Mouse (Mus musculus) telencephalon, adult 2 months (tissue): ENCODE results near the gene Rptor.

Experiments used
- DNase-seq: peaks from one replicate; pipeline ENCODE4 v3.0.0-alpha.2; 2011; ENCODE audit warnings: low read depth, low spot score

Rptor gene

DNA sequence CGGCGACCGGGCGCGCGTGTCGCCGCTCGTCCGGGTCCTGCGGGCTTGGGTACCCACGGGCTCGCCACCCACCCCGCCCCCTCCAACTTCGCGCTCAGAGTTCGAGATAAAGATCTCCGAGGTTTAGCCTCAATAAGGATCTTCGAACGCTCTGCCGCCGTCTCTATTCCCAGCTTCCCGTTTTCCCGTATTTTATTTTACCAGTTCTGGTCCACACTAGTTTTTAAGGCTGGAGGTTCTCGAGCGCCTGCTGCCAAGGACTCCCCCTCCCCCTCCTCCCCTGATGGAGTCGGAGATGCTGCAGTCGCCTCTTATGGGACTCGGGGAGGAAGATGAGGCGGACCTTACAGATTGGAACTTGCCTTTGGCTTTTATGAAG lies 811 bp downstream of the Rptor start:
- no peak for DNase-seq

DNA sequence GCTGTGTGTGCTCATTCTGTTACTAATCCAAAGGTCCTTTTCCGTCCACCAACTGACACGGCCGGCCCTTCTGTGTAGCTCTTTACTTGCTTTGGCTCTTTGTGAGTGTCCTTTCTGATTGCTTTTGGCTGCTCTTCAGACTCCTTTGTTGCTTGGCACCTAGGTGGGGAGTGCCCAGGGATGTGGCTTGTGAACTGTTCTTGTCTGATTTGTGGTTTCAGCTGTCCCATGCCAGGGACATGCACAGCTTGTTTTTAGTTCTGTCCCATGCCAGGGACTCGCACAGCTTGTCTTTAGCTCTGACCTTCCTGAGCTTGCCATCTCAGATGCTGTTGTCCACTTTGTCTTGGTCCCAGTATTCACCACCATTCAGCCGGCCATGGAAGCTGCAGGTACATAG lies 4.8 kb downstream of the Rptor start:
- DNase-seq = no peak

DNA sequence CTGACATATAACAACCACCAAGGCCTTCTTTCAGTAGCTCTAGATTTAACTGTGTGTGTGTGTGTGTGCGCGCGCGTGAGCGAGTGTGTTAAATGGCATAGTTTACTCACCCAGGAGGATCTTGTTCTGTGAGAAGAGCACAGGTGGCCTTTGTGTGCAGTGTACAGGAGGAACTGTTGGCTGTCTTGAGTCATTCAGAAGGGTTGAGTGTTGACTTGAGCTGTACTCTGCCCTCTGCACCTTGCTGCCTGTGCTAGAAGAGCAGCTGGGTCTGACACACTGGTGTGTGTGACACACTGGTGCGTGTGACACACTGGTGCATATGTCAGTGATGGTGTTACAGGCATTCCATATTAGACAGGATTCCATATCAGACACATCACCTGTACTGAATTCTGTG lies 8.8 kb downstream of the Rptor start:
- no peak for DNase-seq

DNA sequence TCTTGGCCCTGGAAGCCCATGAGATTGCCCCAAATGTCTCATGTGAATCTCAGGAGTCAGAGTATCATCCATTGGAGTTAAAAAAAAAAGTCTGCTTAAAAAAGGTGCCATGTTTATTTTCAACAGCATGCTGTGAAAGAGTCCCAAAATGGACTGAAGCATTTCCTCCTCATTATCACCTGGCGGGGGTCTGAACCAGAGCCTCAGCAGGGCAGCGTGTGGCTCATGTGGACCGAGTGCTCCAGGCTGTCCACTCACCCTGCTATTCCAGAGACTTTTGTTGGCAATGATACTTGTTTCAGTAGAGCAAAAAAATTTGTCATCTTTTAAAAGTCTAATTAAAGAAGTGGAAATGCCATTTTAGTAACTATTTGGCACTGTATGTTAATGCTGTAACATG lies 9.5 kb downstream of the Rptor start:
- no peak for DNase-seq

DNA sequence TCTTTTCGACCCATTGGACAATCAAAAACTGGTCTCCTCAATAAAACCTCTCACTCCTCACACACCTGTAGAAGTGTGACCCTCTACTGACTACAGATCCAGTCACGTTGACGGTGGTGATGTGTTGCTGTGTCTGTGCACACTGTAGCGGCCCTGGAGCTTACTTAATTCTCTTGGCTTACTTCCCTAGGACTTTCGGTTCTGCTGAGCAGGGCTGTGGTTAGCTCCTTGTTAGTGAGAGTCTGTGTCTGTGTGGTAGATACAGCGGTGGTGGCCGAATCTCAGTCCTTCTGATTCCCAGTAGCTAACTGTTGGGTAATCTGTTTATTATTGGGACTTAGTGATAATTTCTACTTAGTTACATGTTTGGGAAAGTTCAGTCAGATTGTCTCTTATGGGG lies 12.4 kb downstream of the Rptor start:
- DNase-seq = no peak

DNA sequence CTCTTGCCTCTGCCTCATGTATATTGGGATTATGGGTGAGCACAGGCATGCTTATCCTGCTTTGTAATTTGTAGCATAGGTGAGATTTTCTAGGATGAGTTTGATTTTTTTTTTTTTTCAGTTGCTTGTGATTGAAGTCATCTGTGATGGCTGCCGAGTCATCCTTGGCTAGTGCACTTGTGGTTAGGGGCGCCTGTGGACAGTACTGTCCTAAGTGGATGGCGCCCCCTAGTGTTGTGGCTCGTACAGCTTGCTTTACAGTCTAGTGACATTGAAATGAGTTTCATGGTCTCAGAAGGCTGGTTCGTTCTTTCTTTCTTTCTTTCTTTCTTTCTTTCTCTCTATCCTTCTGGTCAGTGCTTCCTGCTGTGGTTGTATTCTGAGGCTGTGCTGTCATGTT lies 16.1 kb downstream of the Rptor start:
- DNase-seq = no peak

DNA sequence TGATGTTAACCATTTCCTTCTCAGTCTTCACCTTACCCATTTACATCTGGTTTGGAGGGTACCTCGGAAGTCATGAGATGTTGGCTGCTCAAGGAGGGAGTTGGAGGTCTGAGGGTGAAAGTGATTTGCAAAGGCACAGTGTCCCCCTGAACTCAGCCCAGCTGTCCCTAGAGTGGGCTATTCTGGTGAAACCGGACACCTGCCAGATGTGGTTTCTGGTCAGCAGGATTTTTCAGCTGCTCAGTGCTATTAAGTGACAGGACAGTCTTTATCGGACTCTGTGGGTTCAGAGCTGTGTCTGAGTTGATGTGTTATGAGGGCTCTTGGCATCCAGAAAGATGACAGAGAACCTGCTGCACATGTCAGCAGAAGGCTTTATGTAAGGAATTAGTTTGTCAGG lies 18.6 kb downstream of the Rptor start:
- DNase-seq = no peak

DNA sequence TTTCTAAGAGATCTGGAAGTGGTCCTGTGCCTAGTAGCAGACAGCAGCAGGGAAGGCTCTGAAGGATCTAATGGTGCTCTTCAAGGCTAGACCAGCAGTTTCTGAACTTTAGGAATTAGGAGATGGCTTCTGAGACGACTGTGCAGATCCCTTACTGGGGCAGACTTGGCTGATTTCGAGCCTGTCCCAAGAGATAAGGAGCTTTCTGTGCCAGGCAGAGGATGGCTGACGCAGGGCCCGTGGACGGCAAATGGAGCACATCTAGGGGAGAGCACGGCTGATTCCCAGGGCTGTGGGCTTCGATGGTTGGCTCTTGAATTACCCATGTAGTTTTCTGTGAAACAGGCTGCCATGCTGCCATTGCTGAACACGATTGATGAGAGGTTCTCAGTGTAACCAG lies 21.1 kb downstream of the Rptor start:
- DNase-seq = no peak

DNA sequence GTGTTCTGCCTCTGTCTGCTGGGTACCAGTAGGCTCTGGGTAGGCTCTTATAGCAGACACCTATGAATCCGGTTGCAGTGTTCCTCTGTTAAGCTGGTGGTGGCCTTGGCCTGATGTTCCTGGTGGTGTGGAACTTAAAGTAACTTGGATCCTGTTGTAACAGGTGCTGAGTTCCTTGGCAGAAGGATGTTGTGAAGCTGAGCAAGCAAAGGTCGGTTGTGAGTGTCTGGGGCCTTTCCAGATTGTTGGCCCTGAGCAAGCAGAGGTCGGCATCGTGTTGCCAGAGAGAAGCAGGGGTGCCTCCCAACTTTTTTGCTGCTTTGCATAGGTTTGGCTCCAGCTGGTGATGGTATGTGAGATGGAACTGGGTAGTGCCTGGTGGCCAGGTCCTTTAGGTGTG lies 21.7 kb downstream of the Rptor start:
- no peak for DNase-seq

DNA sequence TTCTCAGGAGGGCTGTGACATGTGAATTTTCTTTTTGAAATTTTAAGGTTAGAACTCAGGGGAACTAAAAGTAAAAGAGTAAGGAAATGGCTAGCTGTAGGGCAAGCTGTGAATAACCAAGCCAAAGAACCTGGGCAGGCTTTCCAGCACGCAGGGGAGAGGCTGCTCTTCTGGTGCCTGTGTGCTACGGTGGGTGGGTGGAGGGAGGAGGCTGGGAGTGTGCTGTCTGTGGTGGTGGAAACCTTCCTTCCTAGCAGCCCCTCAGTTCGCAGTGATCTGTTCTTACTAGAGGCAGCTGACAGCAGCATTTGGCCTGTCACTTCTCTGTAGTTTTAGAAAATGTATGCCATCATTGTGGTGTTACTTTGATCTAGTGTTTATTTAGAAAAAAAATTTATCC lies 22.2 kb downstream of the Rptor start:
- DNase-seq = no peak

DNA sequence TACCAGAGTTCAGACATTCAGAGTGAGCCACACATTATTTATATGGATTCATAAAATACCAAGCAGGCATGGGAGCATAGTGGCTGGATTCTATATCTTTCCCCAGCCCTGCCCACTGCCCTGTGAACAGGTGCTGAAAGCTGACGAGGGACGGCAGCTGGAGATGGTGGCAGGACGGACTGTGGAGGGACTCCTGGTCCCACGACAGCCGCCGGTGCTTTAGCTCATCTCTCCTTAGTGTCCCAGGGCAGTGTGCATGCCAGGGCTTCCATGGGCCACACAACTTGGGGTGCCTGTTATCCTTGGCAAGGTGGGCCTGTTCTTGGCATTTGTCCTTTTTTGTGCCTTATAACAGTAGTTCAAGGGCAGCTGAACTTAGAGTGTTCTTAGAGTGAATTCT lies 22.8 kb downstream of the Rptor start:
- DNase-seq = no peak

DNA sequence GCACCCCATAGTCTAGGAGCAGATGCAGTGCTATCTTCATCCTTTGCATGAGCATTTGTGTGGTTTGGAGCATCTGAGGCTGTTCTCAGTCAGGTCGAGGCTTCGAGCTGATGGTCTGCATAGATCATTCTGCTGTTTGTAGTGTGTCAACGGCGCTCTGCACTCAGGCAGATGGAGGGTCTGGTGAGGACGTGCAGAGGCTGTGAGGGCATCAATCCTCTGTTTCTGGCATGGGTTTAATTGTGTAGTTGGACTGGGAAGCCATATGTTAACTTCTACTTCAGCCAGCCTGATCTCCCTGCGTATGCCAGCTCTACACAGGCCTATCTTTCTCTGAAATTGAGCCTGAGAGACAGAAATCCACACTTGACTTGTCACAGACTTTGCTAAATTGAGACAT lies 23.2 kb downstream of the Rptor start:
- no peak for DNase-seq

DNA sequence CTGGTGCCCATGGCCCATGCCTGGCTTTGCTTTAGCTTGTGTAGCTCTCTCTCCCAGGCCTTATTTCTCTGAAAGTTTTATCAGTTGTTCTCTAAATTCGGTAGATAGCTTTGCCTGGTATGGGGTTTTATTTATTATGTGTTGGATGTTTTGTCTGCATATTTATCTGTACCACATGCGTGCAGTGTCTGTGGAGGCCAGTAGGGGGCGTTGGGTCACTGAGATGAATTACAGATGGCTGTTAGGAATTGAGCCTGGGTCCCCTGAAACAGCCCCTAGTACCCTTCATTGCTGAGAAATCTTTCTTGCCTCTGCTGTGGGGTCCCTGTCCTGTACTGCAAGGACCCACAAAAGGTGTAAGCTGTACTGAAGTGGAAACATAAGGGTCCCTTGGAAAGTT lies 24.5 kb downstream of the Rptor start:
- no peak for DNase-seq

DNA sequence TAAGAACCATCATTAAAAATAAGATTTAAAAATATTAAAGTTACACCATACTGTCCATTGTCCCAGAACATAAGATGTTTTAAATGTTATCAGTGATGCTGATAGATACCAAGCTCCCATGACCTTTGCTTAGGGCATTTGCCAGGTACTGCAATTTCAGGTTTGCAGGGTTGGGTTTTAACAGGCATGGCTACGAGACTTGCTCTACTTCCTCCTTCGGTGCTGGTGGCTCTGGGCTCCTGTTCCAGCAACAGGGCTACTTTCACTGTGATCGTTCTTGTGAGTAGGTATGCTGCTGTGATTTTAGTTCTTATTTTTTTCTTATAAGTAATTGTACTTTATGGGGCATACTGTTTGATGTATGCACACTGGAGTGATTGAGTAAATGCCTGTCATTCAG lies 26.4 kb downstream of the Rptor start:
- DNase-seq = no peak

DNA sequence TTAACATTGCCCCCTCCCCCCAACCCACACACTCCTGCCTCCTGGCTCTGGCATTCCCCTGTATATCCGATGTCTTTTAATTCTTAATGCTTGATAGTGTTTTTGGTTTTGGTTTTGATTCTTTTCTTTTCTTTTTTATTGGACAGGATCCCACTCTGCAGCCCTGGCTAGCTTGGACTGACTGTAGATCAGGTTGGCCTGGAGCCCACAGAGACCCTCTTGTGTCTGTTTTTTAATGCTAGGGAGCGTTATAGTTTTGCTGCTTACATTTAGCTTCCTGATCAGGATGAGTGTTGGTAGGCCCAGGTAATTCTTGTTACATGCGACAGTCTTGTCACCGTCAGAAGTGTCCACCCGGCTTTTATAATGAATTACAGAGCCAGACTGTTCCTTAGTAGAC lies 27.6 kb downstream of the Rptor start:
- DNase-seq = no peak

DNA sequence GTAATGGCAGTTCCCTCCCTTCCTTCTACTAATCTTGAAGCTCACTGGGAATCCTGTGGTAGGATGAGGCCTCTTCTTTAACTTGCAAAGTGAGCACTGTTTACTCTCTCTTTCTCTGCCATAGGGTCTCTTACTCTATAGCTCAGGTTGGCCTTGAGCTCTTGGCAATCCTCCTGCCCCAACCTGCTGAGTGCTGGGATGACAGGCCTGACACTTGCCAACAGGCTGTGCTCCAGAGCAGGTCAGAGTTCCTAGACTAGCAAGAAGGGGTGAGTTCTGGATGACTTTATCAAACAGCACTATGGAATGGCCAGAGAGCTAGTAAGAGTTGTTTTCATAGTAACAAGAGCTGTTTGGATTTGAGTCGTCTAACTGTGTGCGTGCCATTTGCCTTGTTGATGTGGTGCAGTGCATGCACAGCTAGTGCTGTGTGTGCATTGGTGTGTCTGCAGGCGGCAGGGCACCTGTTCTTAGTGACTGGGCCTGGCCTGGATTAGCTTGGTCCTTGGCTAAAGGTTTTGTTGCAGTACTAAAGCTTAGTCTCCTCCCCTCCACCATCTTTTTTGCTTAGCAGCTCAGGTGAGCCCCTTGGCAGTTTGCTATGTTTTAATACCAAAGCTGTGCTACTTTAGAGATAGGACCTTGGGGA lies 28.6 kb downstream of the Rptor start:
- no peak for DNase-seq

DNA sequence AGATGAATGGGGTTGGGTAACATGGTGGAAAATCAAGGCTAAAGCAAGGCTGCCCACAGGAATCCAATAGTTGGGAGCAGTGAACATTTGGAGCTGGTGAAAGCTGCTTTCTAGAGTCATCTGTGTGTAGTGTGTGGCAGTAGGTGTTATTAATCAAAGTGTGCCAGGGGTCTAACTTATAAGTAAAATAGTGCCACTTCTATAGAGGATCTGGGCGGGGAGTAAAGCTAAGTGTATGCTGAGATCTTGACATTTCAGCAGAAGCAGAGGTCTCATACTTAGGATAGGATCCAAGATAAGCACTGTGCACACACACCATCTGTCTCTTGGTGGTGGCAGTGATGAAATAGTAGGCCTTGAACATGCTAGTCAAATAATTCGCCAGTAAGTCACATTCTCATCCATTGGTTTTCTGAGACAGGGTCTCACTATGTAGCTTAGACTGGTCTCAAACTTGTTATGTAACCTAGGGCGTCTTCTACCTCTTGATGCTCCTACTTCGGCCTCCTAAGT lies 33.7 kb downstream of the Rptor start:
- DNase-seq = no peak

DNA sequence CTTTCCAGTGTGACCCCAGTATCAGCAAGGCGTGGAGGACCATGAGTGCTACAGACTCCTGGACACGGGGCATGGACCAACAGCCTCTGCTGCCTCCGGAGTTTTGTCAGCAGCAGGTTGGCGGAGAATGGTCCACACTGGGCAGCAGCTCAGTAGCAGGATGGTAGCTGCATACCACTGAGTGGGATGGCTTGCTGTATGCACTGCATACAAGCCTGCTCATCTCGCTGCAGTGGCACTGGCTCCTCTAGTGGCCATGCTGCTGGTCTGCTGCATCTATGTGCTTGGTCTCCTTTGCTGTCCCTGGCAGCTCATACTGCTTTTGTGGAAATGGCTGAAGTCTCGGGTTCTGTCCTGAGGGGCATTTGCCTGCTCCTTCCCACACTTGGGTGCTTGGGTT lies 34.8 kb downstream of the Rptor start:
- DNase-seq = no peak

DNA sequence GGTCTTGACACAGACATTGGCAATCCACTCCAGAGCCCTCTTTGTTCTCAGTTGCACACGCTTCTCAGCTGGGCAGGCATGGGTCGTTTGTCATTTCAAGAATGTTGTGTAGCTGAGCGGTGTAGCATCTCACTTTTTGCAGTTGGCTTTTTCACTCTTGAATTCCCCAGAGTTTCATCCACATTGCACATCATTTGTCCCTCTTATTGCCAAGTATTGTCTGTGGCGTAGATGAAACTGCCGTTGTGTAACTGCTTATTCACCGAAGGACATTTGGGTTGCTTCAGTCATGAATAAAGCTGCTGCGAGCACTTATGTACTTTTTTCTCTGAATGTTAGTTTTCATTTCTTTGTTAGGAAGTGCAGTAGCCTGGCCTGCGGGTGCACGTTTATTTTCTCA lies 37.8 kb downstream of the Rptor start:
- DNase-seq = no peak

DNA sequence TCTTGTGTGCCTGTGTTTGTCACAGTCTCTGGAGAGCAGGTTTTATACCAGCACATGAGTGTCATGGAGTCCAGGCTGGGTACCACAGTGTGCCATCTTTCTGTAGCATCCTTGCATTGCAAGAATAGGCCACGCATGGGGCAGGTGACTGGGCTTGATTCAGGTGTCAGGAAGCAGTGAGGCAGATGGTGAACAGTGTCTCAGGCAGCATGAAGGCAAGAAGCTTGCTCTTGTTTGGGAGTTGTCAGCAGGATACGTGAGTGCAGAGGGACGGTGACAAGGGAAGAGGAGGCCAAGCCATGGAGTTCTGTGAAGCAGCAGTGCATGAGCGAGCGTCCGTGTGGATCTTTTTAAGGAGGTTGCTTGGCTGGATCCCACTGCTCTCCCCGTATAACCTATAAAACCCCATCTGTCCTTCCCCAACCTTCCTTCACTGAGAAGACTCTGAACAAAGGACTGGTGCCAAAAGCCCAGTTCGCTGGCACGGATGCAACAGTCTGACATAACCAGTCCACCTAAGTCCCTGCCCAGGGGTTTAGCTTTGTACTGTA lies 39.2 kb downstream of the Rptor start:
- no peak for DNase-seq

DNA sequence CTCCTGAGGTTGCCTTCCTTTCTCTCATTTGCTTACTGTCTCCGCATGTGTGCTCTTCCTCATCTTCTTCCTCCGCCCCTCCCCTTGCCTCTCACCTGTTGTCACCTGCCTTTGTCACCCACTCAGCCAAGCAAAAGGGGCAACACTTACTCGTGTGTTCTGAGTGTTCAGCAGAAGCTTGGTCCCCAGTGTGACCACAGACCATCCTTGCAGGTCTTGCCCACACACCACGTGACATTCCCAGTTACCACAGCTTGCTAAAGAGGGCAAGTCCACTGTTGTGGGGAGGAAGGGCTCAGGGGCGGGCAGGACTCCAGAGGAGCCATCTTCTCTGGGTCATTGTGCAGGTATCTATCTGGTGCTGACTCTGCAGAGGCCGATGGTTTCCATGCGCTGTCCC lies 40.6 kb downstream of the Rptor start:
- no peak for DNase-seq

DNA sequence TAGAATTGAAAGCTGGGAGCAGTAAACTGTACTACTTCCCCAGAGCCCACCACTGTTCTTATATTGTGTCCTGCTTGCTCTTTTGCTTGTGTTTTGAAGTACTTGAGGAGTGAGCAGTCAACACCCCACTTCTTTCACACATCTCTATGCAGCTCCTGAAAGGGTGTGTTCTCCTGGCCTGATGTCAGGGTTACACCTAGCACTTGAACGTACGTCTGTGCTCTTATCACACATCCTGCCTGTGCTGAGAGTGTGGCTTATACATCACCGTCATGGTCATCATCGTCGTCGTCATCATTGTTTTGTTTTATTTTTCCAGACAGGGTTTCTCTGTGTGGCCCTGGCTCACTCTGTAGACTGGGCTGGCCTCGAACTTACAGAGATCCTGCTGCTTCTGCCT lies 41.4 kb downstream of the Rptor start:
- no peak for DNase-seq

DNA sequence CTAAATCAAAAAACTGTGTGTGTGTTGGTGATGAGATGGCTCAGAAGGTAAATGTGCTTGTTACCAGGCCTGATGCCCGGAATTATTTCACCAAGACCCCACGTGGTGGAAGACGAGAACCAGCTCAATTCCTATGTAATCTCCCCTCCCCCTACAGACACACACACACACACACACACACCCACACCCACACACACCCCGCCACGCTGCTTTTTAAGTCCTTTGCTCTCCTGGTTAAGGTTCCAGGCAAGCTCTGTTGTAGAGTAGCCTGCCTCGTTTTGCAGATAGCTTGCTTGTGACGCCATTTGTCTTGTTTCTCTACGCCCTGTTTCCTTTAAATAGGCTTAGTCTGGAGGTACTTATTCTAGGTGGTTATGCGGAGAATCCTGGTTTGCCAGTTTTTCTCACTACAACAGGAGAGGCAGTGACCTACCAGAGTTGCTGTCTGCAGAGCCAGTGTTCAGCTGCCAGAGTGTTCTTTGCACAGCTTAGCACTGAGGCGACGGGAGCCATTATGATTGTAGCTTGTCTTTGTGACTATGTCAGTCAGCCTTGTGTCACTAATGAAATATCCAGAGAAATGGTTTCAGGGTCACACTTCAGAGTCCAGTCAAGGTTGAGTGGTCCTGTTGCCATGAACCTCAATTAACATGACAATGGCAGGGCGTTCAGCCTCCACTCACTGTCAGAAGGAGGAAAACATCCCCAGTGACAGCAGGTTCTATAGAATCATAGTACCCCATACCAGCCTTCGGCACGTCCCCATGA lies 42.1 kb downstream of the Rptor start:
- DNase-seq = no peak
